Mouse (Mus musculus) testis, adult 2 months (tissue): ENCODE data around the gene Rplp0. TPM values are rescaled to one million over a fixed set of nuclear protein-coding genes. Genes with fewer than 3 reads are reported as not detected.

Source experiments
- H3K27ac ChIP-seq: fragments of 200-500 bp; 2 replicates; pipeline ENCODE4 v1.5.1; 2012; ENCODE audit warnings: low read depth, low read length; ENCODE audit not compliant: control insufficient read depth, insufficient read depth
- H3K27me3 ChIP-seq: fragments of 200-500 bp; 2 replicates; pipeline ENCODE4 v1.6.1; 2012; ENCODE audit warnings: mild to moderate bottlenecking, low read length, moderate library complexity; ENCODE audit not compliant: control insufficient read depth, insufficient read depth
- H3K36me3 ChIP-seq: fragments of 200-500 bp; 2 replicates; pipeline ENCODE4 v1.6.1; 2012; ENCODE audit warnings: mild to moderate bottlenecking, low read length; ENCODE audit not compliant: control insufficient read depth, insufficient read depth
- H3K4me1 ChIP-seq: fragments of 200-500 bp; 2 replicates; pipeline ENCODE4 v1.6.1; 2012; ENCODE audit warnings: low read length; ENCODE audit not compliant: control insufficient read depth, insufficient read depth
- H3K4me3 ChIP-seq: fragments of 200-500 bp; 2 replicates; pipeline ENCODE4 v1.5.1; 2012; ENCODE audit warnings: low read depth, mild to moderate bottlenecking, low read length, moderate library complexity, mixed read lengths; ENCODE audit not compliant: control insufficient read depth
- CTCF ChIP-seq: fragments of 200-500 bp; IDR thresholded peaks from 2 replicates; pipeline ENCODE4 v1.5.1; 2012; ENCODE audit warnings: low read depth, mild to moderate bottlenecking, inconsistent platforms, low read length, moderate library complexity; ENCODE audit not compliant: control insufficient read depth, insufficient read depth, insufficient replicate concordance
- POLR2A ChIP-seq: fragments of 200-500 bp; IDR thresholded peaks from 2 replicates; pipeline ENCODE4 v1.6.1; 2012; ENCODE audit warnings: low read depth, mild to moderate bottlenecking, inconsistent platforms, low read length, moderate library complexity; ENCODE audit not compliant: control insufficient read depth
- polyA plus RNA-seq: library from polyadenylated mRNA; depleted of rRNA; stranded (reverse); fragments of >200 nt; gene quantifications from 2 replicates; pipeline ENCODE4 v1.2.3, GENCODE M21; 2012

Rplp0 gene
- polyA plus RNA-seq, 1 experiment = 1,500 TPM

GRCm38 (mm10) chr5:115553801-115554420 lies 5.4 kb upstream of the Rplp0 start:
- no peaks in the 10 kb centered on the region; the same call in 1 of the 2 replicates for H3K36me3 ChIP-seq
- no peaks in the 10 kb centered on the region for H3K27me3 ChIP-seq
- TF ChIP-seq CTCF (no peak), POLR2A (no peak)
- peak overlapping the region; percentile 2; the same call in 1 of the 2 replicates for H3K27ac ChIP-seq
- H3K4me1 ChIP-seq = peaks cover 7% of the 10 kb centered on the region
- no peak overlapping the region for H3K4me3 ChIP-seq

GRCm38 (mm10) chr5:115554536-115555291 lies 4.6 kb upstream of the Rplp0 start:
- Histone ChIP-seq H3K4me1 (peaks cover 7% of the 10 kb centered on the region), H3K4me3 (no peak overlapping the region), H3K27me3 (no peaks in the 10 kb centered on the region), H3K36me3 (no peaks in the 10 kb centered on the region; the same call in 1 of the 2 replicates), H3K27ac (no peak overlapping the region; the same call in none of the 2 replicates)
- TF ChIP-seq CTCF (no peak), POLR2A (no peak)

GRCm38 (mm10) chr5:115556217-115556616 lies 3.0 kb upstream of the Rplp0 start:
- Histone ChIP-seq H3K36me3 (no peaks in the 10 kb centered on the region; the same call in 1 of the 2 replicates), H3K4me1 (peaks cover 11% of the 10 kb centered on the region), H3K27me3 (no peaks in the 10 kb centered on the region), H3K27ac (peak overlapping the region; percentile 14; the same call in 1 of the 2 replicates), H3K4me3 (no peak overlapping the region)
- TF ChIP-seq POLR2A (no peak), CTCF (peak; percentile 72; the same call in 1 of the 2 replicates)

- Histone ChIP-seq H3K4me1 (peaks cover 11% of the 10 kb centered on the region), H3K4me3 (no peak overlapping the region), H3K36me3 (peaks cover 3% of the 10 kb centered on the region), H3K27me3 (no peaks in the 10 kb centered on the region), H3K27ac (no peak overlapping the region)
- TF ChIP-seq CTCF = no peak
- no peak for TF ChIP-seq POLR2A
Observed at GRCm38 (mm10) chr5:115558182-115558794, 979 bp upstream of the Rplp0 start.

- Histone ChIP-seq H3K4me3 (no peak overlapping the region; the same call in 1 of the 2 replicates), H3K27ac (no peak overlapping the region; the same call in 1 of the 2 replicates), H3K36me3 (peaks cover 3% of the 10 kb centered on the region), H3K27me3 (no peaks in the 10 kb centered on the region), H3K4me1 (peaks cover 19% of the 10 kb centered on the region)
- TF ChIP-seq CTCF = no peak
- TF ChIP-seq POLR2A = no peak
Observed at GRCm38 (mm10) chr5:115560336-115560905, 1.2 kb downstream of the Rplp0 start.

- Histone ChIP-seq H3K27ac (no peak overlapping the region), H3K4me1 (peaks cover 16% of the 10 kb centered on the region), H3K27me3 (no peaks in the 10 kb centered on the region), H3K4me3 (no peak overlapping the region), H3K36me3 (peaks cover 3% of the 10 kb centered on the region)
- TF ChIP-seq CTCF (no peak), POLR2A (no peak)
Observed at GRCm38 (mm10) chr5:115563771-115564585, 4.7 kb downstream of the Rplp0 start.
